Mouse (Mus musculus): Measurements from ENCODE around the gene Mog.

DNA sequence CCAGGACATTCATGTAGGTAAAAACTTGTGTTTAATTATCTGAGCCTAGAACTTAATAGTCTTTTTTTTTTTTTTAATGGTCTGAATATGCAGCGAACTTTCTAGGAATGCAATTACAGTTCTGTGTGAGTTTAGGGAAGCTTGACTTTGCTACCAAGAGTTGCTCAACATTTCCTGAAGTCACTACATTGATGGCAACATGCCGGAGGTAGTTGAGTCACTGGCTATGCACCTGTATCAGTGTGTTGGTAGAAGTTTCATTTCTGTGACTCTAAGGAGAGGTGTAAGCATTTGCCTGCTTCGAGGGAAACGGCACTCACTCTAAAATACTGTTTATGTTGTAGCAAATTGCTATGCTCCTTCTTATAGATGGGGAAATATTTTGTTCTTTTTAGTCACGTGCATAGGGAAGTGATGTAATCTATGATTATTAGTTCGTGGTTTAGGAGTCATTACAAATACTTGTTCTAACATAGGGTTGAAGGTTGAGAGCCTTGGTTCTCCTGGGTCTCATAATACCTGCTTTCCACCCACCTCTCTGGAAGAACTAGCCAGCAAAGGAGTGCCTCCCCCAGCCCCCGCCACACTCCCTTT, 21.6 kb upstream of the Mog start:
- TF ChIP-seq GATA1 (IDR thresholded peaks at IDR 0.05; ENCODE audit: borderline replicate concordance, low read length): no peak
- no peak for TF ChIP-seq FLI1 (IDR thresholded peaks at IDR 0.05; ENCODE audit: low read length)
